Mouse (Mus musculus): ENCODE measurements at regions not wholly inside any gene's neighbourhood (a gene's known extent, or its start where the extent isn't known, plus 50 kb on each side); places are given as distances from the start of the nearest gene placed in this dataset.
"Not testable (repeated sequence)": the region's sequence is repeated elsewhere in the genome, so short reads cannot be mapped to it uniquely, and the experiment has no call there.

GRCm38 (mm10) chr12:5955564-5955963 lies 580.1 kb upstream of the Klhl29 start:
- DNase-seq = no peak

- DNase-seq = peak; percentile 23
Observed at GRCm38 (mm10) chr12:5943346-5943925, 568.0 kb upstream of the Klhl29 start.

GRCm38 (mm10) chr12:5921262-5921661 lies 545.8 kb upstream of the Klhl29 start:
- no peak for DNase-seq

GRCm38 (mm10) chr12:5918030-5918429 lies 542.5 kb upstream of the Klhl29 start:
- DNase-seq = no peak

- DNase-seq = no peak
Observed at GRCm38 (mm10) chr12:5906251-5906650, 530.8 kb upstream of the Klhl29 start.

GRCm38 (mm10) chr12:5891786-5892185 lies 516.3 kb upstream of the Klhl29 start:
- DNase-seq = not testable (repeated sequence)

- no peak for DNase-seq
Observed at GRCm38 (mm10) chr12:5866701-5867100, 491.2 kb upstream of the Klhl29 start.

- DNase-seq = no peak
Observed at GRCm38 (mm10) chr12:5859795-5860194, 484.3 kb upstream of the Klhl29 start.

- peak; percentile 46 for DNase-seq
Observed at GRCm38 (mm10) chr12:5856421-5856820, 480.9 kb upstream of the Klhl29 start.

GRCm38 (mm10) chr12:5810427-5810826 lies 434.9 kb upstream of the Klhl29 start:
- no peak for DNase-seq

GRCm38 (mm10) chr12:5810009-5810408 lies 434.5 kb upstream of the Klhl29 start:
- no peak for DNase-seq

- no peak for DNase-seq
Observed at GRCm38 (mm10) chr12:5807996-5808886, 432.8 kb upstream of the Klhl29 start.

GRCm38 (mm10) chr12:5805731-5806130 lies 430.2 kb upstream of the Klhl29 start:
- DNase-seq = no peak

- DNase-seq = peak; percentile 6
Observed at GRCm38 (mm10) chr12:5793051-5793450, 417.6 kb upstream of the Klhl29 start.

GRCm38 (mm10) chr12:5787074-5787813 lies 411.8 kb upstream of the Klhl29 start:
- no peak for DNase-seq

- DNase-seq = no peak
Observed at GRCm38 (mm10) chr12:5781276-5781675, 405.8 kb upstream of the Klhl29 start.

- no peak for DNase-seq
Observed at GRCm38 (mm10) chr12:5777556-5777955, 402.1 kb upstream of the Klhl29 start.

- DNase-seq = no peak
Observed at GRCm38 (mm10) chr12:5771399-5771978, 396.0 kb upstream of the Klhl29 start.

- no peak for DNase-seq
Observed at GRCm38 (mm10) chr12:5770531-5770930, 395.0 kb upstream of the Klhl29 start.

GRCm38 (mm10) chr12:5764445-5765170 lies 389.1 kb upstream of the Klhl29 start:
- DNase-seq = no peak

- DNase-seq = no peak
Observed at GRCm38 (mm10) chr12:5764026-5764425, 388.5 kb upstream of the Klhl29 start.

- DNase-seq = no peak
Observed at GRCm38 (mm10) chr12:5762306-5762927, 386.9 kb upstream of the Klhl29 start.
